Mouse (Mus musculus): Measurements from ENCODE around the gene Heca.
A peak's percentile ranks its signal among the peaks of the same experiment; 100 is the strongest.
"Not testable (repeated sequence)": the region's sequence is repeated elsewhere in the genome, so short reads cannot be mapped to it uniquely, and the experiment has no call there.

Gene Heca

GRCm38 (mm10) chr10:17947960-17948730 is at the start of gene Heca:
Gene Heca (minus strand): TSS chr10:17948067.
- peak; percentile 79 to 87 for DNase-seq

GRCm38 (mm10) chr10:17990576-17990975 is 42.7 kb upstream of the Heca start:
- no peak for DNase-seq

DNA sequence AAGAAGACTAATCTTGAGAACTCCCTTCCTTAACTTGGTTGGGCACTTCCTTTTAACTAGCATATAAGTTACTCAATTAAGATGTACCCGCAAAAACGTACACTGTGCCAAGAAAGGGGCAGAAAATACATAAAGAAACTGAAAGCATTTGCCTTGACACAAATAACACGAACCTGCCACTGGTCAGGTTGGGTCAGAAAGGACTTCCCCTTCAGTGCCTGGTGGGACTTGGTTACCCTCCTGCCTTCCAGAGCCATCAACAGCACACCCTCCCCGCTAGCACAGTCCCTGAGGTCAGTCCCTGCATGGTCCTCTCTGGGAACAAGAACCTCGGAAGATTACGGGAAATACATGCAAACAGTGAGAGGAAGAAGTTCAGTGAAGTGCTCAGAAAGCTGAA is 41.3 kb upstream of the Heca start:
- DNase-seq: peak in 1 of 2 experiments; percentile 18

DNA sequence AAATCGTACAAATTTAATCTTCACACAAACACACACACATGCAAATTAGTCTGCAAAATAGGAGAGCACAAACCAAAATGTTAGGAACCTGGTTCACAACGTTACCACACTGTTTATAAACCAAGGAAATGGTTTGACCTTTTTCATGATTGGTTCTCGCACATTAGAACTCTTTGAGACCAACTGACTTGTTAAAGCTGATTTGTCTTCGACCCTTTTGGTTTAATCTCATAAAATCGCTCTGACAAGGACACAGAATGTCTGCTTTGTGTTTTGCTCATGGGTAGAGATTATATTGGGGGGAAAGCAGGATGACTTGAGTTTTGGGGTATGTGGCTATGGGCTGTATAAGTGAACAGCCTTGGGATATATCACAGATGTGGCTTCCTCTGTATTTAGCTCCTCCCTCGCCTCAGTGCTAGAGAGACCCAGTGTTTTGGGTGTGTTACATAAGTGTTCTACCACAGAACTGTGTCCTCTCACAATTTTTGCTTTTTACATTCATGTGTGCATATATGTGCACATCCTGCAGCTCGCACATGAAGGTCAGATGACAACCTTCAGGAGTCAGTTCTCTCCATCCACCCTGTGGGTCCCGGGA is 40.1 kb upstream of the Heca start:
- no peak for DNase-seq

DNA sequence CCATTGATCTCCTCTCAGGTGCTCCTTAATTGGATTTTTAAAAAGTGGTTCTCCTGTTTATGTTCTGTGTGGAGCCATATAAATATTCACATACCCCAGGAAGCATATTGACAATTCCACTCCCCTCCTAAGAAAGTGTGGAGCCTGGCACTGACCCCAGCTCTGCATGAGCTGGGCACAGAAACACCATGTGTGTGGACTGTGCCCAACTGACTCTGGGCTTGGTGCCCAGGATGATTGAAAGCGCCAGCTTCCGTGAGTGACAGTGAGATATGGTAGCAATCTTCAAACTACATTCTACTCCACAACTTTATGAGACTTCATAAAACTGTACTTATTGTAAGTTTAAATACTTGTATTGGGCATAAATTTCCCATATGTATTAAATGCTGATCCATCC is 35.4 kb upstream of the Heca start:
- DNase-seq: no peak

DNA sequence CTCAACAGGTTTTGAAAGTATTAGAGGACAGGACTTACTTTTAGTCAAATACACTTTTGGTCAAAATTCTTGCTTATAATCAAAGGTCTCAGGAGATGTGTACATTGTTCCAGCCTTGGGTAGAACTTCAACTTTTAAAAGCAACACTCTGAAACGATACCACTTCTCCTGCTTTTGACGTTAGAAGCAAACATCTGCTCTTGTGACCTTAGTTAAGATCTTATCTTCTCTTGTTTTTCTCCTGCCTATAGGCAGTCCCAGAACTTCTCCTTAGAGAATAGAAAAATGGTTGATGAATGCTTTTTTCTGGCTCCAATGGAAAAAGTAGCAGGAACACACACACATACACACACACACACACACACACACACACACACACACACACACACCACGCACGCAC is 18.2 kb upstream of the Heca start:
- no peak for DNase-seq

DNA sequence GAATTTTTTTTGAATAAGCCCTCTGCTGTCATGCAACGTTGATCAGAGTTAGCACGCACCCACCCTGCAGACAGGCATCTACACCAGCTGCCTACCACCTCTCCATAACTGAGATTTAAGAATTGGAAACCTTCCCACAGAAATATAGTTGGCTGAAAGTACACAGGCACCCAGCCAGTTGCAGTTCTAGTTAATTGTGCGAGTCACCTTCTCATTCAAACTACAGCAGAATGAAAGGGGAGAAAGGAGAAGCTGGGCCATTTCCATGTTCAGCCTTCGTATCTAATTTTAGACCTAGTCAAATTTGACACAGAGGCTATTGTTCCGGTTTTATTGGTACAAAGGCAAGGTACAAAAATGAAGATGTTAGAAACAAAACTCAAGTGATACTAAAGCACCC is 2.9 kb upstream of the Heca start:
- no peak for DNase-seq

DNA sequence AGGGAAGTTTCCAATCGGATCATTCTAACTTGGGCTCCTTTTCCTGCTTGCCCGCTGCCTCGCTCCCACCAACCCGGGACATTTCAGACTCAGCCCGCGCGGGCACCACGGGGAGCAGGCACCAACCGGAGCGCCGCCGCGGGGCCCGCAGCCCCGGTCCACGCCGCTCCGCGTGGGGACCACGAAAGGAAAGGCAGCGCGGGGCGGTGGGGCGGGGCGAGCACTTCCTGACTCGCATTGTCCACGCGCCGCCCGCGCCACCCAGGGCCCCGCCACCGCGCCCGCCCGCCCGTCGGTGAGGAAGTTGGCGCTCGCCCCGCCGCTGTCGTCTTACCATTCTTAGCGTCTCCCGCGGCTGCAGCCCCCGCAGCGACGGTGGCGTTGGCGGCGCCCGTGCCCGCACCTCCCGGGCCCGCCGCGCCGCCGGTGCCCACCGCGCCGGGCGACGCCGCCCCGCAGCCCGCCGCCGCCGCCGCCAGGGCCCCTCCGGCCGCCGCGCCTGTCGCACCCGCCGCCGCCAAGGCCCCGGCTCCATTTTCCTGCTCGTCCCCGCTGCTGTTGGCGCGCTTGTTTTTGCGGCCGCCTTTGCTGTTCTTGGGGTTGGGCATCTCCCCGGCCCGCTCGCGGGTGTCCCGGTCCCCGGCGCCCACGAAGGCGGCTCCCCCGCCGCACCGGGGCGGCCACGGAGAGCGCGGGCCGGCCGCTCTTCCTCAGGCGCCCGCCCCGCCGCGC is 526 bp downstream of the Heca start:
- DNase-seq: peak; percentile 67 to 80

DNA sequence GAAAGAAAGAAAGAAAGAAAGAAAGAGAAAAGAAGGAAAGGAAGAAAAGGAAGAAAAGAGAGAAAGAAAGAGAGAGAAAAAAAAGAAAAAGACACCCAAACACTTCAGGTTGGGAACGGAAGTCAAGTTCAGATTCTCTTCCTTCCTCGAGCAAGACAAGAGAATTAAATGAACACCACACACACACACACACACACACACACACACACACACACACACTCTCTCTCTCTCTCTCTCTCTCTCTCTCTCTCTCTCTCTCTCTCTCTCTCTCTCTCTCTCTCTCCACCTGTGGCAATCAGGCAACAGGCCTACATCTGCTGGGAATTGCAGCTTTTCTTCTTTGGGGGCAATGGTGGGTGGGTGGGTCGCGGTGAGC is 1.1 kb downstream of the Heca start:
- not testable (repeated sequence) for DNase-seq

DNA sequence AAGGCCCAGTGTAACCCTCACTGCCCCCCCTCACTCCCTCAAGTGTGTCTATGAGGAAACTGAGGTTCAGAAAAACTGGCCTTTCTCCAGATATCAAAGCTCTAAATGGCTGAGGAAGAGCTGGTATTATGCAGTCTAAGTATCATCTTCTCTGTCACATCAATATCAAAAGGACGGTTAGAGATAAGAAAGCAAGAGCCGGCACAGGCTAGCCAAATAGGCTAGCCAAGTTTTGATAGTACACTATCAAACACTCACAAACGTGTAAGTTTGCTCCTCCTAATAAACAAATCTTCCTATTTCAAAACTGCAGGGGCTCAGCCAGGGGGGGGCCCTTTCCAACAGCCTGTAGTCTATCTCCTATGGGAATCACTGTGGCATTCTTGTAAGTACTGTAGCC is 1.8 kb downstream of the Heca start:
- DNase-seq: no peak

GRCm38 (mm10) chr10:17933622-17934021 is 14.2 kb downstream of the Heca start:
- DNase-seq: no peak

DNA sequence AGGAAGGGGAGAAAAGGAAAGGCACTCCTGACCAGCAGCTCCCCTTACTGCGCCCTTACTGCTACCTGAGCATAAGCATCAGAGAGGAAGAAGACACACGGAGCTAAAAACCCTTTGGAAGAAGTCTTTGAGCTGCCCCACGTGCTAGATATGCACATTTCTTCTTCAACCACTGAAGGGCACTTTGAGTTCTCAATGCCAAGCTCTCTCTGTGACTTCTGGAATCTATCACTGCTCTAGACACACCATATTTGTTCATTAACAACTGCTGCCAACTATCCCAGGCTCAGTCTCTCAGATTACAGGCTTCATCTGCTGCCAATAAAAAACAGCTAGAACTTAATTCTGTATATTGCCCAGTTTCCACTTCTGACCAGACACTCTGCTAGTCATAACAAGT is 15.7 kb downstream of the Heca start:
- no peak for DNase-seq

DNA sequence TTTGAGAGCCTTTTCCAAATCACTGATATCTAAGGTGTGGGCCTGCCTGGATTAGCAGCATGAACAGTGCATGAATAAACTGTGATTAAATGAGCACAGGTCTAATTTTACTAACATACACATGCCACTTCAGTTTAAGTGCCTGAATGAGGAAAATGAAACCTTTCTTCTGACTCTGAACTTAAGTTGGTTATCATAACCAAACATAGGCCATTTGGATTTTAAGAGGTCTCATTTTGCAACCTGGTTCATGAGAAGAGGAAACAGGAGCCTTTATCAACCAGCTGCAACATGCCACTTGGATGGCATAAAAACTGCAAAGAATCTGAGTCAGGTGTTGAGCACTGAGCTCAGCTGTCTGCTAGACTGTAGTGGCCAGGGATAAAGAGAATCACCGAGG is 16.7 kb downstream of the Heca start:
- no peak for DNase-seq

- DNase-seq: no peak
Observed at GRCm38 (mm10) chr10:17930445-17931083, 17.3 kb downstream of the Heca start.

GRCm38 (mm10) chr10:17925200-17925599 is 22.7 kb downstream of the Heca start:
- DNase-seq: no peak

DNA sequence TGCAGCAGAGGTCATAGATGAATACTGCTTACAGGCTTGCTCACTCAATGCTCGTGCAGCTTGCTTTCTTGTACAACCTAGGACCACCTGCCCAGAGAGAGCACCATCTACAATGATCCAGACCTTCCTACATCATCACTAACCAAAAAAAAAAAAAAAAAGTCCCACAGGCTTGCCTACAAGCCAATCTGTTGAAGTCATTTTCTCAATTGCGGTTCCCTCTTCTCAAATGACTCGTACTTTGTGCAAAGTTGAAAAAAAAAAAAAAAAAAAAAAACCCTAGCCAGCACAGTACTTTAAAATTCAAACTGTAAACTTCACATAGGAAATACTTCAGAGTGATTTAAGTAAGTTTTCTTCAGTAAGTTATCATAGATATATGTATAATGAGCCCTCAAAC is 23.7 kb downstream of the Heca start:
- no peak for DNase-seq

DNA sequence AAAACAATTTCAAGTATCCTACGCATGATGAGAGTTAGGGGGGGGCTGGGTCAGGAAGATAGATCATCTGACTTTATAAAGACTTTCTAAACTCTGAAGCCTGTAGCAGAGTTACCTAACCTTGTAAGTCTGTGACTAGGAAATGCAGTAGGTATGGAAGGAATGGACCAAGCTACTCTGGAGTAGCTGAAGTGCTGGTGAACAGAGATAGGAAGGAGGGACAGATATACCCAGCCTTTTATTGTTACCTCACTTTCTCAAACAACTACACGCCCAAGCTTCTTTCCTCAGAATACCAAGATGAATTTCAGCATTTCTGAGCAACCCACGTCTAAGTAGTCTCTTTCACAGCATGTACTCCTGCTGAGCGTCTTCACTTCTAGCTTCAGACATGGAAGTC is 26.5 kb downstream of the Heca start:
- no peak for DNase-seq

- DNase-seq: peak in 1 of 2 experiments; percentile 16
Observed at GRCm38 (mm10) chr10:17919971-17920370, 27.9 kb downstream of the Heca start.

- no peak for DNase-seq
Observed at GRCm38 (mm10) chr10:17919032-17919431, 28.8 kb downstream of the Heca start.

GRCm38 (mm10) chr10:17908731-17909130 is 39.1 kb downstream of the Heca start:
- no peak for DNase-seq

DNA sequence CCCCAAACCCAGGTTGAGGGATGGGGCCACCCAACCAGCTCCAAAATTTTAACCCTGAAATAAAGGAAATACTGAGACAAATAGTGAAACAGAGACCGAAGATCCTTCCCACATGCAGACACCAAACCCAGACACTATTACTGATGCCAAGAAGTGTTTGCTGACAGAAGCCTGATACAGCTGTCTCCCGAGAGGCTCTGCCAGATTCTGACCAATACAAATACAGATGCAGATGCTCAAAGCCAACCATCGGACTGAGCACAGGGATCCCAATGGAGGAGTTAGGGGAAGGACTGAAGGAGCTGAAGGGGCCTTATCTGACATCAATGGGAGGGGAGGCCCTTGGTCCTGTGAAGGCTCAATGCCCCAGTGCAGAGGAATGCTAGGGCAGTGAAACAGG is 41.5 kb downstream of the Heca start:
- not testable (repeated sequence) for DNase-seq

DNA sequence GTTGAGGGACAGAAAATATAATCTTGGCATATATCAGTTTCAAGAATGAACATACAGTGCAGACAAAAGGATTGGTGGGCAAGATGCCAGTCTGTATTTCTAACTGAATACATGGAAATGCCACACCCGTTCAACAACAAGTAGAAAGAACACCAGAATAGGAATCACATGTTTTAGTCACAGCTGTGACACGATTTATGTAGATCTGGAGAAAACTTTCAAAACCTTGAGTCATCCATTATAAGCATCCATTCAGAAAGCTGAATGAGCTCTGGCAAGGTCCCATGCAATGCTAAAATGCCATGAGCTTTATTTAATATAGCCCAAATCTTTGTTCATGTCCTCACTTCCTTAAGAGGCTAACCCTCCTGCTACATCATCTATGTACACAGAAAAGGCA is 44.4 kb downstream of the Heca start:
- DNase-seq: no peak

- no peak for DNase-seq
Observed at GRCm38 (mm10) chr10:17880724-17881123, 67.1 kb downstream of the Heca start.

GRCm38 (mm10) chr10:17880038-17880437 is 67.8 kb downstream of the Heca start:
- DNase-seq: no peak
